Comparison of ENCODE assay signal across 8 mouse cellular contexts in genomic region chr4:143324925-143325624, GRCm38 (mm10). TPM values are rescaled to one million over a fixed set of nuclear protein-coding genes. Genes with fewer than 3 reads are reported as not detected.
A peak's percentile ranks its signal among the peaks of the same experiment; 100 is the strongest.
DNase-seq lines count a peak whose midpoint lies in the region; ATAC-seq and TF ChIP-seq lines count a peak whose summit lies in the region.

No protein-coding gene starts in this region.

- H3K27ac ChIP-seq in heart, postnatal 0 days (ENCODE audit: low read depth) = no peak overlapping the region
- H3K27ac ChIP-seq in liver, postnatal 0 days (ENCODE audit: low read depth) = no peak overlapping the region

- no peak for TF ChIP-seq CTCF in Patski (IDR thresholded peaks at IDR 0.05)
- no peak for TF ChIP-seq CTCF in heart, postnatal 0 days (IDR thresholded peaks at IDR 0.05; ENCODE audit: low read depth)
- no peak for TF ChIP-seq CTCF in liver, postnatal 0 days (IDR thresholded peaks at IDR 0.05; ENCODE audit: low read depth)

- ATAC-seq in frontal cortex, adult (ENCODE audit: low TSS enrichment) = peak; percentile 31; the same call in 1 of the 2 replicates
- ATAC-seq in Patski = peak; percentile 17
- ATAC-seq in heart, postnatal 0 days (ENCODE audit: insufficient read depth, low read depth) = no peak
- no peak for ATAC-seq in liver, postnatal 0 days

- peak overlapping the region; percentile 40 for H3K4me3 ChIP-seq in heart, postnatal 0 days (ENCODE audit: low read depth, low read length)
- no peak overlapping the region for H3K4me3 ChIP-seq in liver, postnatal 0 days (ENCODE audit: low read depth, low read length)

- no peak for TF ChIP-seq EP300 in heart, postnatal 0 days (IDR thresholded peaks at IDR 0.05; ENCODE audit: low read depth)
- TF ChIP-seq EP300 in liver, postnatal 0 days (IDR thresholded peaks at IDR 0.05; ENCODE audit: low read depth) = no peak

- POLR2A ChIA-PET in Patski (lab: Charles Lee) = interaction anchor here (0.6 kb wide), 1 partner anchor 24 kb away, joined by 3 read pairs; no protein-coding TSS in a partner anchor

- H3K9me3 ChIP-seq in heart, postnatal 0 days (replicated peaks; ENCODE audit: control insufficient read depth, low read length) = no peaks in the 10 kb centered on the region
- H3K9me3 ChIP-seq in liver, postnatal 0 days (ENCODE audit: low read length) = no peaks in the 10 kb centered on the region

- WGBS in heart, postnatal 0 days = 16% methylated on average over 15 of the region's 15 CpGs
- 26% methylated on average over 15 of the region's 15 CpGs for WGBS in liver, postnatal 0 days (ENCODE audit: insufficient replicate concordance)

- no peak for DNase-seq in frontal cortex, adult 2 months (ENCODE audit: extremely low spot score in 1 of 2, low spot score in 1 of 2)
- DNase-seq in Patski (ENCODE audit: low read depth, low spot score) = no peak
- no peak for DNase-seq in heart, postnatal 0 days (ENCODE audit: low spot score)
- no peak for DNase-seq in liver, postnatal 0 days
- no peak for DNase-seq in thymus, postnatal 25 days
- no peak for DNase-seq in cerebellum, postnatal 10 days
- DNase-seq in ovary, postnatal 36 days (ENCODE audit: low spot score) = no peak

- H3K36me3 ChIP-seq in heart, postnatal 0 days (replicated peaks; ENCODE audit: control insufficient read depth, insufficient read depth, low read length) = no peaks in the 10 kb centered on the region
- no peaks in the 10 kb centered on the region for H3K36me3 ChIP-seq in liver, postnatal 0 days (replicated peaks; ENCODE audit: insufficient read depth, low read length)

- H3K27me3 ChIP-seq in Patski = no peaks in the 10 kb centered on the region
- H3K27me3 ChIP-seq in heart, postnatal 0 days (ENCODE audit: control insufficient read depth, insufficient read depth, low read length) = no peaks in the 10 kb centered on the region
- peaks cover 4% of the 10 kb centered on the region; the same call in 1 of the 2 replicates for H3K27me3 ChIP-seq in liver, postnatal 0 days (ENCODE audit: insufficient read depth, low read length)

- CTCF ChIA-PET in Patski (lab: Charles Lee) = interaction anchor here (0.7 to 1.9 kb wide), 10 partner anchors 8 to 208 kb away, joined by 3 to 6 read pairs (median 3); partner anchors contain the start of gene Pdpn

- H3K4me1 ChIP-seq in heart, postnatal 0 days (ENCODE audit: control insufficient read depth, insufficient read depth) = no peaks in the 10 kb centered on the region
- no peaks in the 10 kb centered on the region for H3K4me1 ChIP-seq in liver, postnatal 0 days (ENCODE audit: insufficient read depth)

- H3K4me2 ChIP-seq in heart, postnatal 0 days (ENCODE audit: low read depth, low read length) = peak overlapping the region; percentile 61
- peak overlapping the region; percentile 55 for H3K4me2 ChIP-seq in liver, postnatal 0 days (ENCODE audit: low read depth, low read length)

- 0 out of 2 replicates have a peak overlapping the region, but pooled peaks have one; percentile 9 for H3K9ac ChIP-seq in heart, postnatal 0 days (replicated peaks; ENCODE audit: low read depth, low read length)
- H3K9ac ChIP-seq in liver, postnatal 0 days (replicated peaks) = no peak overlapping the region; the same call in 1 of the 2 replicates

- in situ Hi-C loops in Patski (cut with MboI; ENCODE audit: low pct_unique_long_range_greater_than_20kb) = no loop called here

RNA-seq across cellular contexts. Expression of gene Lrrc38, which starts 24.5 kb away (rescaled TPM):
- polyA plus RNA-seq in frontal cortex, adult 2 months (2012; rRNA removed) = 2.8 and 3.9 TPM in 2 replicates
- not detected for polyA plus RNA-seq in Patski (2021)
- total RNA-seq in heart, postnatal 0 days (2014; rRNA removed; ENCODE audit: low replicate concordance) = not detected in 2 replicates
- polyA plus RNA-seq in heart, postnatal 0 days (2015; fragmentation: Nextera tagmentation; extraction: Ambion mirVana) = 0.23 and 0.32 TPM in 2 replicates
- polyA plus RNA-seq in liver, postnatal 0 days (2015; fragmentation: Nextera tagmentation; extraction: Ambion mirVana) = not detected in 2 replicates

RNA-seq across cellular contexts. Expression of gene Pdpn, which starts 25.7 kb away (rescaled TPM):
- polyA plus RNA-seq in frontal cortex, adult 2 months (2012; rRNA removed) = 12.3 and 15.7 TPM in 2 replicates
- polyA plus RNA-seq in Patski (2021) = 296 TPM
- total RNA-seq in heart, postnatal 0 days (2014; rRNA removed; ENCODE audit: low replicate concordance) = 6.8 and 12.4 TPM in 2 replicates
- polyA plus RNA-seq in heart, postnatal 0 days (2015; fragmentation: Nextera tagmentation; extraction: Ambion mirVana) = 13.6 and 14.9 TPM in 2 replicates
- 1.6 TPM in 2 replicates for polyA plus RNA-seq in liver, postnatal 0 days (2015; fragmentation: Nextera tagmentation; extraction: Ambion mirVana)

Comparison
In these comparisons a context has a peak if more than half of its experiments do, and no peak if none do; other contexts are left out.
1. ATAC-seq: peak in frontal cortex, adult (single experiment) and Patski (single experiment); none in heart, postnatal 0 days (single experiment) and liver, postnatal 0 days (single experiment).
2. RNA of gene Pdpn, which starts 25.7 kb away (polyA plus RNA-seq): 296 TPM in Patski (single experiment); 12.3 to 15.7 TPM in frontal cortex, adult 2 months, 13.6 to 14.9 TPM in heart, postnatal 0 days and 1.6 TPM in liver, postnatal 0 days; every median in the first group is over 10 times any median in the second.